ENCODE assay signal across 8 mouse cellular contexts in the genomic region with DNA sequence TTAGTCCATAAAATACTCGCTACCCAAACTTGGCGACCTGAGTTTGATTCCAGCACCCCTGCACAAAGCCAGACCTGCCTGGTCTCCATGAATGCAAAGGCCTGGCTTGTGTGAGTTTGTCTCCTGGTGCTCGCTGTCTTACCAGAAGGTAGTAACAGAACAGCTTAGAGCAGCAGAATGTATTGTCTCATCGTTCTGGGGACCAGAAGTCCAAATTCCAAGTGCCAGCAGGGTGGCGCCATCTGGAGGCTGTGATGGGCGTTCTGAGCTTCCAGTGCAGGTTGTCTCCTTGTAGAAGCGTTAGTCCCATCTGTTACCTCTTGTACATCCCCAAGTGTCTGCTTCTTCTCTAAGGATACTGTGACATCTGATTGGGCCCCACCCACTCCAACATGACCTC. TPM values are rescaled to one million over a fixed set of nuclear protein-coding genes. Genes with fewer than 3 reads are reported as not detected.
A peak's percentile ranks its signal among the peaks of the same experiment; 100 is the strongest.
DNase-seq lines count a peak whose midpoint lies in the region; ATAC-seq and TF ChIP-seq lines count a peak whose summit lies in the region.

No protein-coding gene starts in this region.

- no peaks in the 10 kb centered on the region for H3K36me3 ChIP-seq in liver, adult 2 months (ENCODE audit: control insufficient read depth, insufficient read depth, low read length)
- no peaks in the 10 kb centered on the region for H3K36me3 ChIP-seq in liver, embryonic 11.5 days (ENCODE audit: control insufficient read depth, insufficient read depth, low read length)
- H3K36me3 ChIP-seq in forebrain, embryonic 14.5 days (ENCODE audit: control insufficient read depth, insufficient read depth, low read length): no peaks in the 10 kb centered on the region
- no peaks in the 10 kb centered on the region for H3K36me3 ChIP-seq in neural tube, embryonic 12.5 days

- H3K9ac ChIP-seq in liver, adult 2 months (ENCODE audit: low read depth, low read length): no peak overlapping the region
- H3K9ac ChIP-seq in liver, embryonic 11.5 days (ENCODE audit: low read depth, low read length): no peak overlapping the region
- peak overlapping the region; percentile 32; the same call in 1 of the 2 replicates for H3K9ac ChIP-seq in forebrain, embryonic 14.5 days (ENCODE audit: low read length)
- H3K9ac ChIP-seq in neural tube, embryonic 12.5 days: no peak overlapping the region

- H3K4me1 ChIP-seq in liver, adult 2 months (ENCODE audit: control insufficient read depth, insufficient read depth, low read length): no peaks in the 10 kb centered on the region
- peaks cover 11% of the 10 kb centered on the region; the same call in 1 of the 2 replicates for H3K4me1 ChIP-seq in liver, embryonic 11.5 days (replicated peaks; ENCODE audit: control insufficient read depth, insufficient read depth, low read length)
- peaks cover 23% of the 10 kb centered on the region for H3K4me1 ChIP-seq in forebrain, embryonic 14.5 days (ENCODE audit: control insufficient read depth, insufficient read depth, low read length)
- H3K4me1 ChIP-seq in neural tube, embryonic 12.5 days: peaks cover 16% of the 10 kb centered on the region

- H3K79me2 ChIP-seq in liver, adult 2 months (ENCODE audit: control insufficient read depth, insufficient read depth, low read length): no peaks in the 10 kb centered on the region

- TF ChIP-seq CTCF in liver, adult 2 months (IDR thresholded peaks at IDR 0.05; ENCODE audit: low read depth, low read length): peak; percentile 76
- TF ChIP-seq CTCF in layer of hippocampus, adult 2 months (conservative IDR thresholded peaks at IDR 0.05): peak; percentile 55

- WGBS in liver, adult 2 months: 29% methylated on average over 7 of the region's 7 CpGs
- WGBS in liver, embryonic 11.5 days: 38% methylated on average over 7 of the region's 7 CpGs
- 34% methylated on average over 7 of the region's 7 CpGs for WGBS in forebrain, embryonic 14.5 days
- WGBS in neural tube, embryonic 12.5 days: 42% methylated on average over 7 of the region's 7 CpGs

- no peaks in the 10 kb centered on the region for H3K27me3 ChIP-seq in liver, adult 2 months (ENCODE audit: control insufficient read depth, insufficient read depth, low read length)
- H3K27me3 ChIP-seq in liver, embryonic 11.5 days (replicated peaks; ENCODE audit: control insufficient read depth, insufficient read depth, low read length): no peaks in the 10 kb centered on the region
- H3K27me3 ChIP-seq in forebrain, embryonic 14.5 days (replicated peaks; ENCODE audit: control insufficient read depth, insufficient read depth, low read length): no peaks in the 10 kb centered on the region
- no peaks in the 10 kb centered on the region for H3K27me3 ChIP-seq in neural tube, embryonic 12.5 days (replicated peaks)

- H3K4me2 ChIP-seq in liver, embryonic 11.5 days: no peak overlapping the region
- no peak overlapping the region for H3K4me2 ChIP-seq in forebrain, embryonic 14.5 days (ENCODE audit: low read length)
- no peak overlapping the region for H3K4me2 ChIP-seq in neural tube, embryonic 12.5 days (replicated peaks)

- peak; percentile 30 for DNase-seq in liver, adult 2 months (ENCODE audit: extremely low read depth, low read depth, low spot score)
- no peak for DNase-seq in liver, embryonic 11.5 days (ENCODE audit: low spot score)
- peak; percentile 91 for DNase-seq in brain, adult 2 months (ENCODE audit: low read depth, low spot score)
- peak; percentile 85 for DNase-seq in forebrain, embryonic 14.5 days (ENCODE audit: low spot score)
- DNase-seq in layer of hippocampus, adult 2 months (ENCODE audit: low spot score in 2 of 2): peak; percentile 72 to 74
- DNase-seq in gastrocnemius, postnatal 4 days (ENCODE audit: low spot score in 2 of 2): no peak

- H3K27ac ChIP-seq in liver, adult 2 months (replicated peaks; ENCODE audit: insufficient read depth, low read depth, low read length): no peak overlapping the region
- H3K27ac ChIP-seq in liver, embryonic 11.5 days (ENCODE audit: low read depth, low read length): no peak overlapping the region
- peak overlapping the region; percentile 45; the same call in 1 of the 2 replicates for H3K27ac ChIP-seq in forebrain, embryonic 14.5 days (ENCODE audit: low read depth, low read length)
- peak overlapping the region; percentile 71; the same call in 1 of the 2 replicates for H3K27ac ChIP-seq in layer of hippocampus, adult 2 months
- H3K27ac ChIP-seq in neural tube, embryonic 12.5 days: no peak overlapping the region

- ATAC-seq in liver, embryonic 11.5 days (replicated peaks; ENCODE audit: low FRiP score): no peak
- peak; percentile 33 for ATAC-seq in forebrain, embryonic 14.5 days
- ATAC-seq in neural tube, embryonic 12.5 days (ENCODE audit: low FRiP score, low read depth): peak; percentile 44; the same call in 1 of the 2 replicates
- no peak for ATAC-seq in monocyte, adult 5-6 weeks (replicated peaks; ENCODE audit: insufficient number of reproducible peaks, low FRiP score, low TSS enrichment, poor library complexity, severe bottlenecking)

- TF ChIP-seq POLR2A in liver, adult 2 months (IDR thresholded peaks at IDR 0.05; ENCODE audit: extremely low read depth, insufficient read depth, low read length): no peak

- no peak overlapping the region for H3K4me3 ChIP-seq in liver, adult 2 months (ENCODE audit: insufficient read depth, low read depth, low read length)
- no peak overlapping the region for H3K4me3 ChIP-seq in liver, embryonic 11.5 days (ENCODE audit: low read depth, low read length)
- H3K4me3 ChIP-seq in forebrain, embryonic 14.5 days (ENCODE audit: low read depth, low read length): no peak overlapping the region
- H3K4me3 ChIP-seq in layer of hippocampus, adult 2 months: no peak overlapping the region
- H3K4me3 ChIP-seq in neural tube, embryonic 12.5 days: no peak overlapping the region

- no peaks in the 10 kb centered on the region for H3K9me3 ChIP-seq in liver, embryonic 11.5 days (ENCODE audit: control insufficient read depth, low read length)
- H3K9me3 ChIP-seq in forebrain, embryonic 14.5 days (replicated peaks; ENCODE audit: control insufficient read depth, low read length): no peaks in the 10 kb centered on the region
- H3K9me3 ChIP-seq in neural tube, embryonic 12.5 days: no peaks in the 10 kb centered on the region; the same call in 1 of the 2 replicates

RNA-seq across cellular contexts. Expression of a gene that starts 57.5 kb away (rescaled TPM):
- total RNA-seq in liver, adult 2 months (2014; rRNA removed): 4.6 and 6.0 TPM in 2 replicates
- 6.7 and 8.2 TPM in 2 replicates for polyA plus RNA-seq in liver, adult 2 months (2012; rRNA removed)
- polyA plus RNA-seq in liver, embryonic 11.5 days (2014; fragmentation: Nextera tagmentation; extraction: Ambion mirVana): 20.9 and 22.8 TPM in 2 replicates
- 43.6 and 56.3 TPM in 2 replicates for polyA plus RNA-seq in forebrain, embryonic 14.5 days (2014; fragmentation: Nextera tagmentation; extraction: Ambion mirVana)
- 100 to 1,000 TPM; 226 to 239 TPM for total RNA-seq in layer of hippocampus, adult 2 months (2021)
- 68.8 and 71.5 TPM in 2 replicates for polyA plus RNA-seq in neural tube, embryonic 12.5 days (2016; fragmentation: Nextera tagmentation; extraction: Ambion mirVana)
- total RNA-seq in gastrocnemius, postnatal 4 days (2021): 100 to 1,000 TPM; 134 to 144 TPM
- 65.4 to 73.2 TPM (median 72.7 TPM) in 3 replicates for total RNA-seq in monocyte, adult 5-6 weeks (2017)

Comparison
In these comparisons a context has a peak if more than half of its experiments do, and no peak if none do; other contexts are left out.
1. DNase-seq: peak in liver, adult 2 months (single experiment), brain, adult 2 months (single experiment), forebrain, embryonic 14.5 days (single experiment) and layer of hippocampus, adult 2 months (2 of 2); none in liver, embryonic 11.5 days (single experiment) and gastrocnemius, postnatal 4 days (0 of 2).
2. H3K27ac ChIP-seq: peak in forebrain, embryonic 14.5 days (single experiment) and layer of hippocampus, adult 2 months (single experiment); none in liver, adult 2 months (single experiment), liver, embryonic 11.5 days (single experiment) and neural tube, embryonic 12.5 days (single experiment).
3. ATAC-seq: peak in forebrain, embryonic 14.5 days (single experiment) and neural tube, embryonic 12.5 days (single experiment); none in liver, embryonic 11.5 days (single experiment) and monocyte, adult 5-6 weeks (single experiment).